Mouse (Mus musculus) heart, postnatal 0 days (tissue): ENCODE results near the gene Cnr2.

ENCODE experiments used
- CTCF ChIP-seq: IDR thresholded peaks from 2 replicates; pipeline ENCODE4 v1.5.1; 2016; ENCODE audit warnings: antibody characterized with exemption, control low read depth, low read depth
- EP300 ChIP-seq: IDR thresholded peaks from 2 replicates; pipeline ENCODE4 v1.6.1; 2016; ENCODE audit warnings: antibody characterized with exemption, low read depth

DNA sequence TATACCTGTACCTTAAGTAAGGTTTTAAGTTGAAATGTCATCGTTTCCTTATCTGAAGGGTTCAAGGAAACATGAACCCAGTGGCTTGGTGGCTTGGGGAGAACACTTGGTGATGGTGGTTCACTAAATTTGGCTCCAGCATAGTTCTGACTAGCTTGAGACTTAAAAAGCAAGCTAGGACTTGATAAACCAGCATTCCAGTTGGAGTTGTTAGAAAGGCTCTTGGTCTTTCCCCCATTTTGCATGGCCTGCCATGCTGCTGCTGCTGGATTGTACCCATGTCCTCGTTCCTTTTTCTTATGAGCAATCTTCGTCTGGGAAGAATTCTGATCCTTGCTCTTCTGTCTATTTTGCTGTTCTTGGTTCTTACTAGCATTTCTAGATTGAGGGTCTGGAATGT lies 23.2 kb upstream of the Cnr2 start:
- no peak for TF ChIP-seq EP300
- no peak for TF ChIP-seq CTCF
